15 mouse cellular contexts compared by ENCODE assay signal in genomic region chr3:153699086-153699485, GRCm38 (mm10).
"Had no signal": no experiment of that assay in that cellular context is flagged by ENCODE, and none has a peak within 500 bp of the region (broad histone marks: within the 10 kb centered on the region; RNA-seq: fewer than 3 reads in every experiment).

No protein-coding gene starts in this region.

- DNase-seq: lung, adult 18-20 months; lung, postnatal 10 days; lung, postnatal 4 days; retina, postnatal 1 day; right cerebral cortex, postnatal 4 days; spleen, adult 18-20 months; thymus, adult 18-20 months; thymus, postnatal 14 days had no signal

- ATAC-seq: midbrain, embryonic 15.5 days had no signal

- H3K9me3 ChIP-seq: limb, embryonic 13.5 days; midbrain, embryonic 15.5 days; neural tube, embryonic 12.5 days had no signal

- H3K4me2 ChIP-seq: limb, embryonic 13.5 days; midbrain, embryonic 11.5 days; midbrain, embryonic 15.5 days; neural tube, embryonic 12.5 days had no signal

- H3K27me3 ChIP-seq: midbrain, embryonic 15.5 days; neural tube, embryonic 12.5 days had no signal

- H3K27ac ChIP-seq: hindbrain, postnatal 0 days; kidney, postnatal 0 days; limb, embryonic 13.5 days; liver, embryonic 14.5 days; midbrain, embryonic 15.5 days; neural tube, embryonic 12.5 days had no signal

- H3K4me3 ChIP-seq: limb, embryonic 13.5 days; midbrain, embryonic 15.5 days; neural tube, embryonic 12.5 days had no signal

- H3K9ac ChIP-seq: limb, embryonic 13.5 days; liver, embryonic 14.5 days; midbrain, embryonic 15.5 days; neural tube, embryonic 12.5 days had no signal

- H3K36me3 ChIP-seq: limb, embryonic 13.5 days; midbrain, embryonic 15.5 days; neural tube, embryonic 12.5 days had no signal
